In genomic region chr11:67020948-67021347, GRCm38 (mm10) we compare ENCODE assay signal across 8 mouse cellular contexts. TPM values are rescaled to one million over a fixed set of nuclear protein-coding genes. Genes with fewer than 3 reads are reported as not detected.
DNase-seq lines count a peak whose midpoint lies in the region; ATAC-seq and TF ChIP-seq lines count a peak whose summit lies in the region.

No protein-coding gene starts in this region.

- no peak overlapping the region for H3K27ac ChIP-seq in embryonic facial prominence, embryonic 10.5 days (replicated peaks)
- H3K27ac ChIP-seq in liver, embryonic 11.5 days (ENCODE audit: low read depth, low read length) = no peak overlapping the region
- no peak overlapping the region for H3K27ac ChIP-seq in neural tube, embryonic 11.5 days (ENCODE audit: low read depth, low read length)
- H3K27ac ChIP-seq in stomach, postnatal 0 days (replicated peaks) = peak overlapping the region; percentile 18; the same call in 1 of the 2 replicates

- peaks cover 32% of the 10 kb centered on the region for H3K27me3 ChIP-seq in embryonic facial prominence, embryonic 10.5 days (replicated peaks; ENCODE audit: low read depth, poor library complexity, severe bottlenecking)
- peaks cover 2% of the 10 kb centered on the region for H3K27me3 ChIP-seq in liver, embryonic 11.5 days (replicated peaks; ENCODE audit: control insufficient read depth, insufficient read depth, low read length)
- no peaks in the 10 kb centered on the region for H3K27me3 ChIP-seq in neural tube, embryonic 11.5 days (ENCODE audit: control insufficient read depth, insufficient read depth, low read length)
- H3K27me3 ChIP-seq in stomach, postnatal 0 days (ENCODE audit: control insufficient read depth, insufficient read depth, low read length) = no peaks in the 10 kb centered on the region

- DNase-seq in urinary bladder, adult 18-20 months (ENCODE audit: low spot score in 2 of 2) = peak; percentile 36 to 58
- no peak for DNase-seq in urinary bladder, postnatal 10 days (ENCODE audit: low spot score)
- DNase-seq in embryonic facial prominence, embryonic 10.5 days (ENCODE audit: low spot score) = peak; percentile 77
- DNase-seq in heart, adult 8-10 months (ENCODE audit: low spot score) = peak; percentile 59
- peak; percentile 59 to 61 for DNase-seq in kidney, adult 8-10 months
- peak; percentile 55 for DNase-seq in liver, embryonic 11.5 days (ENCODE audit: low spot score)
- DNase-seq in neural tube, embryonic 11.5 days (ENCODE audit: low spot score) = peak; percentile 69
- peak; percentile 92 for DNase-seq in stomach, postnatal 0 days (ENCODE audit: low spot score)

- no peaks in the 10 kb centered on the region for H3K9me3 ChIP-seq in embryonic facial prominence, embryonic 10.5 days
- no peaks in the 10 kb centered on the region for H3K9me3 ChIP-seq in liver, embryonic 11.5 days (ENCODE audit: control insufficient read depth, low read length)
- no peaks in the 10 kb centered on the region for H3K9me3 ChIP-seq in neural tube, embryonic 11.5 days (ENCODE audit: control insufficient read depth, low read length)
- H3K9me3 ChIP-seq in stomach, postnatal 0 days (ENCODE audit: control insufficient read depth, low read length) = no peaks in the 10 kb centered on the region

- H3K9ac ChIP-seq in liver, embryonic 11.5 days (ENCODE audit: low read depth, low read length) = no peak overlapping the region
- no peak overlapping the region for H3K9ac ChIP-seq in neural tube, embryonic 11.5 days (ENCODE audit: low read length)
- H3K9ac ChIP-seq in stomach, postnatal 0 days (ENCODE audit: low read length) = no peak overlapping the region

- peak; percentile 87 for TF ChIP-seq CTCF in stomach, postnatal 0 days (IDR thresholded peaks at IDR 0.05; ENCODE audit: low read depth)

- TF ChIP-seq EP300 in stomach, postnatal 0 days (optimal IDR thresholded peaks at IDR 0.05) = no peak

- H3K4me1 ChIP-seq in embryonic facial prominence, embryonic 10.5 days = peaks cover 24% of the 10 kb centered on the region
- H3K4me1 ChIP-seq in liver, embryonic 11.5 days (replicated peaks; ENCODE audit: control insufficient read depth, insufficient read depth, low read length) = peaks cover 3% of the 10 kb centered on the region; the same call in 1 of the 2 replicates
- H3K4me1 ChIP-seq in neural tube, embryonic 11.5 days (ENCODE audit: control insufficient read depth, insufficient read depth, low read length) = no peaks in the 10 kb centered on the region; the same call in 1 of the 2 replicates
- H3K4me1 ChIP-seq in stomach, postnatal 0 days (replicated peaks; ENCODE audit: control insufficient read depth, insufficient read depth) = 0 out of 2 replicates have a peak, but pooled peaks cover 2% of the 10 kb centered on the region

- ATAC-seq in liver, embryonic 11.5 days (replicated peaks; ENCODE audit: low FRiP score) = no peak
- no peak for ATAC-seq in neural tube, embryonic 11.5 days (ENCODE audit: insufficient read depth, low FRiP score, low TSS enrichment)
- peak; percentile 78 for ATAC-seq in stomach, postnatal 0 days (ENCODE audit: low FRiP score, low TSS enrichment)

- H3K36me3 ChIP-seq in embryonic facial prominence, embryonic 10.5 days (replicated peaks) = no peaks in the 10 kb centered on the region
- H3K36me3 ChIP-seq in liver, embryonic 11.5 days (ENCODE audit: control insufficient read depth, insufficient read depth, low read length) = no peaks in the 10 kb centered on the region
- H3K36me3 ChIP-seq in neural tube, embryonic 11.5 days (ENCODE audit: control insufficient read depth, insufficient read depth, low read length) = no peaks in the 10 kb centered on the region
- H3K36me3 ChIP-seq in stomach, postnatal 0 days (ENCODE audit: control insufficient read depth, insufficient read depth, low read length) = no peaks in the 10 kb centered on the region

- 4% methylated on average over 12 of the region's 12 CpGs for WGBS in embryonic facial prominence, embryonic 10.5 days
- 4% methylated on average over 12 of the region's 12 CpGs for WGBS in liver, embryonic 11.5 days
- WGBS in neural tube, embryonic 11.5 days = 5% methylated on average over 12 of the region's 12 CpGs
- WGBS in stomach, postnatal 0 days = 2% methylated on average over 12 of the region's 12 CpGs

- peak overlapping the region; percentile 43 for H3K4me2 ChIP-seq in liver, embryonic 11.5 days
- H3K4me2 ChIP-seq in neural tube, embryonic 11.5 days (ENCODE audit: low read depth) = peak overlapping the region; percentile 2; the same call in 1 of the 2 replicates
- peak overlapping the region; percentile 46 for H3K4me2 ChIP-seq in stomach, postnatal 0 days (replicated peaks; ENCODE audit: low read depth)

- peak overlapping the region; percentile 37; the same call in 1 of the 2 replicates for H3K4me3 ChIP-seq in embryonic facial prominence, embryonic 10.5 days
- no peak overlapping the region for H3K4me3 ChIP-seq in liver, embryonic 11.5 days (ENCODE audit: low read depth, low read length)
- H3K4me3 ChIP-seq in neural tube, embryonic 11.5 days (ENCODE audit: low read depth, low read length) = no peak overlapping the region
- no peak overlapping the region for H3K4me3 ChIP-seq in stomach, postnatal 0 days (ENCODE audit: low read depth, low read length)

RNA-seq across cellular contexts. Expression of gene Tmem220, which starts 4.0 kb away (rescaled TPM):
- 0.69 and 1.2 TPM in 2 replicates for polyA plus RNA-seq in embryonic facial prominence, embryonic 10.5 days (2016; fragmentation: Nextera tagmentation; extraction: Ambion mirVana)
- total RNA-seq in heart, adult 8-10 months (2022) = 1 to 10 TPM; 1.6 to 2.6 (median 2.0) TPM
- 1.8 and 1.9 TPM in 2 replicates for polyA plus RNA-seq in liver, embryonic 11.5 days (2014; fragmentation: Nextera tagmentation; extraction: Ambion mirVana)
- 0.69 and 1.1 TPM in 2 replicates for polyA plus RNA-seq in neural tube, embryonic 11.5 days (2014; fragmentation: Nextera tagmentation; extraction: Ambion mirVana)
- 3.7 and 4.9 TPM in 2 replicates for polyA plus RNA-seq in stomach, postnatal 0 days (2015; fragmentation: Nextera tagmentation; extraction: Ambion mirVana)

RNA-seq across cellular contexts. Expression of gene Adprm, which starts 31.4 kb away (rescaled TPM):
- polyA plus RNA-seq in embryonic facial prominence, embryonic 10.5 days (2016; fragmentation: Nextera tagmentation; extraction: Ambion mirVana) = 30.4 and 32.6 TPM in 2 replicates
- 10 to 100 TPM in 3 of 4 experiments, 1 to 10 TPM in 1; 9.8 to 13.1 (median 11.5) TPM for total RNA-seq in heart, adult 8-10 months (2022)
- polyA plus RNA-seq in liver, embryonic 11.5 days (2014; fragmentation: Nextera tagmentation; extraction: Ambion mirVana) = 17.0 and 18.5 TPM in 2 replicates
- polyA plus RNA-seq in neural tube, embryonic 11.5 days (2014; fragmentation: Nextera tagmentation; extraction: Ambion mirVana) = 37.4 and 40.6 TPM in 2 replicates
- 17.3 and 17.4 TPM in 2 replicates for polyA plus RNA-seq in stomach, postnatal 0 days (2015; fragmentation: Nextera tagmentation; extraction: Ambion mirVana)

RNA-seq across cellular contexts. Expression of gene Sco1, which starts 31.5 kb away (rescaled TPM):
- 23.7 and 26.4 TPM in 2 replicates for polyA plus RNA-seq in embryonic facial prominence, embryonic 10.5 days (2016; fragmentation: Nextera tagmentation; extraction: Ambion mirVana)
- total RNA-seq in heart, adult 8-10 months (2022) = 10 to 100 TPM; 20.7 to 25.9 (median 23.3) TPM
- polyA plus RNA-seq in liver, embryonic 11.5 days (2014; fragmentation: Nextera tagmentation; extraction: Ambion mirVana) = 18.8 and 20.3 TPM in 2 replicates
- 18.6 and 19.1 TPM in 2 replicates for polyA plus RNA-seq in neural tube, embryonic 11.5 days (2014; fragmentation: Nextera tagmentation; extraction: Ambion mirVana)
- polyA plus RNA-seq in stomach, postnatal 0 days (2015; fragmentation: Nextera tagmentation; extraction: Ambion mirVana) = 14.5 and 15.2 TPM in 2 replicates

RNA-seq across cellular contexts. Expression of gene Myh3, which starts 57.2 kb away (rescaled TPM):
- 0.21 and 0.30 TPM in 2 replicates for polyA plus RNA-seq in embryonic facial prominence, embryonic 10.5 days (2016; fragmentation: Nextera tagmentation; extraction: Ambion mirVana)
- total RNA-seq in heart, adult 8-10 months (2022) = under 1 TPM in 2 of 4 experiments, not detected in 2; 0.03 TPM
- polyA plus RNA-seq in liver, embryonic 11.5 days (2014; fragmentation: Nextera tagmentation; extraction: Ambion mirVana) = 0.38 and 0.78 TPM in 2 replicates
- polyA plus RNA-seq in neural tube, embryonic 11.5 days (2014; fragmentation: Nextera tagmentation; extraction: Ambion mirVana) = 29.9 and 32.0 TPM in 2 replicates
- 0.91 and 1.5 TPM in 2 replicates for polyA plus RNA-seq in stomach, postnatal 0 days (2015; fragmentation: Nextera tagmentation; extraction: Ambion mirVana)
